28 mouse cellular contexts compared by ENCODE assay signal in the genomic region with DNA sequence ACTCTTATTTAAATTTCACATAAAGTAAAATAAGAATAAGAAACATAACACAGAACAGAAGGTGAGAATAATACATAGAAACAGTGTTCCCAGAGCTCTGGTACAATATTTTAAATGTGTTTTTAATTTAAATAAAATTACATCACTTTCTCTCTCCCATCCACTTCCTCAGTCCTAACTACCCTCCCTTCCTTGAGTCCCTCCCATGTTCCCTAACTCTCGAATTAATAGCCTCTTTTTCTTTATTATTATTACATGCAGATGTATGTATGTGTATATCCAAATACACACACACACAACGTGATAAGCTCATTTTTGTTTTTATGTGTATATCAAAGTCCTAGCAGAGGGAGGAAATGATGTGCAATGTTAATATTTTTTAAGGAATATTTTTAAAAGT.
"Had no signal": no experiment of that assay in that cellular context is flagged by ENCODE, and none has a peak within 500 bp of the region (broad histone marks: within the 10 kb centered on the region; RNA-seq: fewer than 3 reads in every experiment).

No protein-coding gene starts in this region.

- DNase-seq: cerebellum, adult 2 months; cerebellum, adult 8-10 months; cerebellum, adult 9-10 months; cerebellum, adult 9-11 months; cerebellum, postnatal 10 days; cerebellum, postnatal 14 days; cerebellum, postnatal 25 days; cerebellum, postnatal 36 days; embryo, embryonic 11 days; forebrain, postnatal 0 days; gastrocnemius, adult 2 months; gastrocnemius, postnatal 10 days; gastrocnemius, postnatal 14 days; gastrocnemius, postnatal 25 days; gastrocnemius, postnatal 36 days; heart, adult 11 months; heart, adult 18-20 months; heart, adult 2 months had no signal

- H3K36me3 ChIP-seq: embryonic facial prominence, embryonic 12.5 days; embryonic facial prominence, embryonic 13.5 days; embryonic facial prominence, embryonic 15.5 days; forebrain, embryonic 10.5 days; forebrain, embryonic 12.5 days; forebrain, embryonic 15.5 days had no signal

- H3K27ac ChIP-seq: embryonic facial prominence, embryonic 12.5 days; embryonic facial prominence, embryonic 13.5 days; embryonic facial prominence, embryonic 15.5 days; forebrain, embryonic 10.5 days; forebrain, embryonic 12.5 days; forebrain, embryonic 13.5 days; forebrain, embryonic 15.5 days; gastrocnemius, adult 2 months; heart, adult 2 months had no signal

- H3K9me3 ChIP-seq: embryonic facial prominence, embryonic 12.5 days; embryonic facial prominence, embryonic 13.5 days; embryonic facial prominence, embryonic 15.5 days; forebrain, embryonic 10.5 days; forebrain, embryonic 12.5 days; forebrain, embryonic 13.5 days; forebrain, embryonic 15.5 days had no signal

- H3K27me3 ChIP-seq: embryonic facial prominence, embryonic 12.5 days; embryonic facial prominence, embryonic 13.5 days; embryonic facial prominence, embryonic 15.5 days; forebrain, embryonic 12.5 days; forebrain, embryonic 13.5 days; forebrain, embryonic 15.5 days had no signal

- H3K9ac ChIP-seq: embryonic facial prominence, embryonic 12.5 days; embryonic facial prominence, embryonic 13.5 days; embryonic facial prominence, embryonic 15.5 days; forebrain, embryonic 12.5 days; forebrain, embryonic 13.5 days; forebrain, embryonic 15.5 days; forebrain, postnatal 0 days had no signal

- H3K4me2 ChIP-seq: embryonic facial prominence, embryonic 12.5 days; embryonic facial prominence, embryonic 13.5 days; embryonic facial prominence, embryonic 15.5 days; forebrain, embryonic 12.5 days; forebrain, embryonic 13.5 days; forebrain, embryonic 15.5 days had no signal

- H3K4me1 ChIP-seq: embryonic facial prominence, embryonic 12.5 days; embryonic facial prominence, embryonic 13.5 days; embryonic facial prominence, embryonic 15.5 days; forebrain, embryonic 10.5 days; forebrain, embryonic 12.5 days; forebrain, embryonic 13.5 days; forebrain, embryonic 15.5 days had no signal

- H3K4me3 ChIP-seq: embryonic facial prominence, embryonic 12.5 days; embryonic facial prominence, embryonic 13.5 days; embryonic facial prominence, embryonic 15.5 days; erythroblast, embryonic 14.5 days; forebrain, embryonic 10.5 days; forebrain, embryonic 12.5 days; forebrain, embryonic 13.5 days; forebrain, embryonic 15.5 days; gastrocnemius, adult 2 months; heart, adult 2 months had no signal

- ATAC-seq: forebrain, embryonic 13.5 days; forebrain, embryonic 14.5 days; forebrain, embryonic 15.5 days; forebrain, embryonic 16.5 days; forebrain, postnatal 0 days had no signal
